Mouse (Mus musculus): ENCODE data around the gene Sytl3.

DNA sequence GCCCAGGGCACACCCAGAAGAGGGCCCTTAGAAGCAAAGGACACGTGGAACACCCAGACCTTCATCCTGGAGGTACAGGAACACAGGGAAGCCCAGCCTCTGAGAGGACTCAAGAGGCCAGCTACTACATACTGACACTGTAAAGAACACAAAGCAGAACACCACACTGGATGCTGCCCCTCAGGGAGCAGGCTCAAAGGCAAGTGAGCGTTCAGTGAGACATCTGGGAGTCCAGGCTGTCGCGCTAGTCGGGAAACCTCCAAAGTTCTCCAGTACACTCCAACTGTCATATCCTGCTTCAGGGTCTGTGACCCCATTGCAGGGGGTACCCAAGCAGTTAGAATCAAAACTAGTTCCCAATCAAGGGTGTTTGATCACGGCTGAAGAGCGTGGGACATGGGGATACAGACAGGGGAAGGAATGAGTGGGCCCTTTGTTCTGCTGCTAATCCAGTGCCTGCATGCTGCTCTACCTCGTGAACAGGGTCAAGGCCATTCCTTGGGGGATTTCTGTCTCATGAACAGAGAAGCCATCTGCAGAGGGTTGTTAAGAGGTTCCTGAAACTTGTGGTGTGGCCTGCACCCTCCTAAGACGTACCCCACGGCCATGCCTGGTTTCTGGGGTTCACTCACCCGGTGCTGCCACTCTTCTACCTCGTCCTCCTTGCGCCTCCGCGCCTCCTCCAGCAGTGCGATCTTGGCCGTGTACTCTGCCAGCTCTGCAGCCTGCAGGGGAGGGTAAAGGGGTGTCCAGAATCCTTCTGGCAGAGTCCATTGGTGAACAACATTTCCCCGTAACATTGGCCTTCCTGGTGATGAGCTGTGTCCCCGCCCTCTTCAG lies 81.7 kb downstream of the Sytl3 start:
- no peak for TF ChIP-seq GATA1 (IDR thresholded peaks at IDR 0.05; ENCODE audit: borderline replicate concordance, low read length)
- TF ChIP-seq FLI1 (IDR thresholded peaks at IDR 0.05; ENCODE audit: low read length), result no peak
